Mouse (Mus musculus) macrophage (primary cell): ENCODE data around the gene Zyx. TPM values are rescaled to one million over a fixed set of nuclear protein-coding genes. Genes with fewer than 3 reads are reported as not detected.

Source experiments
- H3K27ac ChIP-seq: fragments of 350-480 bp; formaldehyde crosslinking; 2 replicates; pipeline ENCODE4 v1.9.0; 2021
- H3K36me3 ChIP-seq: fragments of 350-480 bp; formaldehyde crosslinking; 2 replicates; pipeline ENCODE4 v1.9.0; 2021; ENCODE audit errors: inconsistent target
- H3K4me3 ChIP-seq: fragments of 350-480 bp; formaldehyde crosslinking; 2 replicates; pipeline ENCODE4 v1.9.0; 2021; ENCODE audit errors: inconsistent target
- H3K79me2 ChIP-seq: fragments of 350-480 bp; formaldehyde crosslinking; 2 replicates; pipeline ENCODE4 v1.9.0; 2021; ENCODE audit errors: inconsistent target
- WGBS: methylation state at CpG from one replicate; pipeline ENCODE4 v1.1.7; 2026; ENCODE audit warnings: inconsistent platforms; ENCODE audit not compliant: missing documents; 5-methylcytosine and 5-hydroxymethylcytosine counted together
- polyA plus RNA-seq: library from polyadenylated mRNA; stranded (reverse); fragments of 250-400 nt; gene quantifications from 3 replicates; pipeline ENCODE4 v1.2.4, GENCODE M21; 2018; ENCODE audit warnings: inconsistent platforms

Gene Zyx
- polyA plus RNA-seq, 1 experiment from 2014 or later, result 176 TPM

- no peaks in the 10 kb centered on the region for H3K36me3 ChIP-seq
- no peaks in the 10 kb centered on the region for H3K79me2 ChIP-seq
- H3K4me3 ChIP-seq, result no peak overlapping the region
- WGBS, result 94% methylated on average over 4 of the region's 4 CpGs
- no peak overlapping the region for H3K27ac ChIP-seq
Observed at GRCm38 (mm10) chr6:42370630-42371363, 21.4 kb downstream of the Zyx start.

- Histone ChIP-seq H3K27ac (no peak overlapping the region), H3K79me2 (no peaks in the 10 kb centered on the region), H3K36me3 (no peaks in the 10 kb centered on the region), H3K4me3 (no peak overlapping the region)
- WGBS, result 68% methylated on average over 3 of the region's 3 CpGs
Observed at GRCm38 (mm10) chr6:42372001-42372400, 22.6 kb downstream of the Zyx start.

- Histone ChIP-seq H3K4me3 (no peak overlapping the region), H3K27ac (no peak overlapping the region), H3K79me2 (no peaks in the 10 kb centered on the region), H3K36me3 (no peaks in the 10 kb centered on the region)
- 90% methylated on average over 7 of the region's 9 CpGs for WGBS
Observed at GRCm38 (mm10) chr6:42372421-42372815, 23.0 kb downstream of the Zyx start.

- H3K27ac ChIP-seq, result no peak within 1 kb of the TSS
- WGBS, result 6% methylated on average over 31 of the region's 36 CpGs
- H3K36me3 ChIP-seq, result no peaks in the 10 kb centered on the region
- H3K4me3 ChIP-seq, result no peak within 1 kb of the TSS
- no peaks in the 10 kb centered on the region for H3K79me2 ChIP-seq
Observed at GRCm38 (mm10) chr6:42372816-42373547, 23.6 kb downstream of the Zyx start, which contains the start of gene Epha1. Gene Epha1, minus strand, starts transcription at chr6:42373268.

- Histone ChIP-seq H3K27ac (no peak overlapping the region), H3K79me2 (no peaks in the 10 kb centered on the region), H3K36me3 (no peaks in the 10 kb centered on the region), H3K4me3 (no peak overlapping the region)
- 40% methylated on average over 5 of the region's 7 CpGs for WGBS
Observed at GRCm38 (mm10) chr6:42373669-42374430, 24.4 kb downstream of the Zyx start.

- Histone ChIP-seq H3K79me2 (no peaks in the 10 kb centered on the region), H3K27ac (no peak overlapping the region), H3K4me3 (no peak overlapping the region), H3K36me3 (no peaks in the 10 kb centered on the region)
- 98% methylated on average over 4 of the region's 4 CpGs for WGBS
Observed at GRCm38 (mm10) chr6:42374701-42375100, 25.3 kb downstream of the Zyx start.

- H3K27ac ChIP-seq, result no peak overlapping the region
- no peaks in the 10 kb centered on the region for H3K36me3 ChIP-seq
- 100% methylated on average over 2 of the region's 2 CpGs for WGBS
- no peak overlapping the region for H3K4me3 ChIP-seq
- H3K79me2 ChIP-seq, result no peaks in the 10 kb centered on the region
Observed at GRCm38 (mm10) chr6:42375131-42375530, 25.7 kb downstream of the Zyx start.

GRCm38 (mm10) chr6:42376016-42376415 lies 26.6 kb downstream of the Zyx start:
- H3K36me3 ChIP-seq, result no peaks in the 10 kb centered on the region
- WGBS, result 54% methylated on average over 4 of the region's 4 CpGs
- H3K4me3 ChIP-seq, result no peak overlapping the region
- H3K79me2 ChIP-seq, result no peaks in the 10 kb centered on the region
- no peak overlapping the region for H3K27ac ChIP-seq

- Histone ChIP-seq H3K79me2 (no peaks in the 10 kb centered on the region), H3K27ac (no peak overlapping the region), H3K4me3 (no peak overlapping the region), H3K36me3 (no peaks in the 10 kb centered on the region)
- WGBS, result 76% methylated on average over 6 of the region's 6 CpGs
Observed at GRCm38 (mm10) chr6:42376504-42377019, 27.1 kb downstream of the Zyx start.

- Histone ChIP-seq H3K27ac (no peak overlapping the region), H3K79me2 (no peaks in the 10 kb centered on the region), H3K4me3 (no peak overlapping the region), H3K36me3 (no peaks in the 10 kb centered on the region)
- 97% methylated on average over 5 of the region's 5 CpGs for WGBS
Observed at GRCm38 (mm10) chr6:42377280-42377679, 27.9 kb downstream of the Zyx start.

GRCm38 (mm10) chr6:42379551-42379950 lies 30.1 kb downstream of the Zyx start:
- Histone ChIP-seq H3K4me3 (no peak overlapping the region), H3K79me2 (no peaks in the 10 kb centered on the region), H3K36me3 (no peaks in the 10 kb centered on the region), H3K27ac (no peak overlapping the region)
- 91% methylated on average over 3 of the region's 3 CpGs for WGBS

GRCm38 (mm10) chr6:42380416-42381144 lies 31.1 kb downstream of the Zyx start:
- no peaks in the 10 kb centered on the region for H3K36me3 ChIP-seq
- no peaks in the 10 kb centered on the region for H3K79me2 ChIP-seq
- WGBS, result 57% methylated on average over 8 of the region's 8 CpGs
- no peak overlapping the region for H3K27ac ChIP-seq
- no peak overlapping the region for H3K4me3 ChIP-seq

GRCm38 (mm10) chr6:42381221-42381620 lies 31.8 kb downstream of the Zyx start:
- 94% methylated on average over 2 of the region's 2 CpGs for WGBS
- no peak overlapping the region for H3K27ac ChIP-seq
- no peak overlapping the region for H3K4me3 ChIP-seq
- no peaks in the 10 kb centered on the region for H3K36me3 ChIP-seq
- H3K79me2 ChIP-seq, result no peaks in the 10 kb centered on the region

GRCm38 (mm10) chr6:42381916-42382381 lies 32.5 kb downstream of the Zyx start:
- Histone ChIP-seq H3K36me3 (no peaks in the 10 kb centered on the region), H3K79me2 (no peaks in the 10 kb centered on the region), H3K4me3 (no peak overlapping the region), H3K27ac (no peak overlapping the region)
- WGBS, result 58% methylated on average over 9 of the region's 9 CpGs
